Mouse (Mus musculus): ENCODE results near the gene Cited1. TPM values are rescaled to one million over a fixed set of nuclear protein-coding genes. Genes with fewer than 3 reads are reported as not detected.
"Not testable (repeated sequence)": the region's sequence is repeated elsewhere in the genome, so short reads cannot be mapped to it uniquely, and the experiment has no call there.

Gene Cited1
- total and polyA plus RNA-seq, 2 experiments from 2014 or later: 18.2 to 21.2 TPM

DNA sequence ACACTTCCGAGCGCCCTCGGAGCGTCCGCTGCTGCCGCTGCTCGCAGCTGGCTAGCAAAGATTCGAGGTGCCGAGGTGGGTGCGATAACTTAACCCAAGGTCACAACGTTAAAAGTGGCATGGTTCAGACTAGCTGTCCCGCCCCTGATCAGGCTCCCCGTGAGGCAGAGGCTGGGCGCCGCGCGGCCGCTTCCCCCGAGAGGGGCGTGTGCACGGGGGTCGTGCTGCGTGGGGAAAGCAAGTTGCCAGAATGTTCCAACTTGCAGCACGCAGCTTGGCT is 1.1 kb downstream of the Cited1 start:
- TF ChIP-seq CTCF (IDR thresholded peaks at IDR 0.05; ENCODE audit: low read depth): no peak
- no peak overlapping the region for H3K27ac ChIP-seq
- WGBS: 33% methylated on average over 24 of the region's 24 CpGs
- no peaks in the 10 kb centered on the region for H3K27me3 ChIP-seq (ENCODE audit: insufficient read depth, low read length)
- peak overlapping the region; percentile 52 for H3K4me3 ChIP-seq (ENCODE audit: low read length)
- peak overlapping the region; percentile 70 for H3K4me2 ChIP-seq (ENCODE audit: low read depth, low read length)
- no peaks in the 10 kb centered on the region for H3K4me1 ChIP-seq (ENCODE audit: insufficient read depth, low read length)
- H3K9ac ChIP-seq (replicated peaks; ENCODE audit: low read length): peak overlapping the region; percentile 41; the same call in 1 of the 2 replicates
- no peaks in the 10 kb centered on the region for H3K9me3 ChIP-seq (ENCODE audit: low read length)
- ATAC-seq (no peak), DNase-seq (ENCODE audit: low spot score) (no peak)
- H3K36me3 ChIP-seq (ENCODE audit: insufficient read depth, low read length): no peaks in the 10 kb centered on the region

DNA sequence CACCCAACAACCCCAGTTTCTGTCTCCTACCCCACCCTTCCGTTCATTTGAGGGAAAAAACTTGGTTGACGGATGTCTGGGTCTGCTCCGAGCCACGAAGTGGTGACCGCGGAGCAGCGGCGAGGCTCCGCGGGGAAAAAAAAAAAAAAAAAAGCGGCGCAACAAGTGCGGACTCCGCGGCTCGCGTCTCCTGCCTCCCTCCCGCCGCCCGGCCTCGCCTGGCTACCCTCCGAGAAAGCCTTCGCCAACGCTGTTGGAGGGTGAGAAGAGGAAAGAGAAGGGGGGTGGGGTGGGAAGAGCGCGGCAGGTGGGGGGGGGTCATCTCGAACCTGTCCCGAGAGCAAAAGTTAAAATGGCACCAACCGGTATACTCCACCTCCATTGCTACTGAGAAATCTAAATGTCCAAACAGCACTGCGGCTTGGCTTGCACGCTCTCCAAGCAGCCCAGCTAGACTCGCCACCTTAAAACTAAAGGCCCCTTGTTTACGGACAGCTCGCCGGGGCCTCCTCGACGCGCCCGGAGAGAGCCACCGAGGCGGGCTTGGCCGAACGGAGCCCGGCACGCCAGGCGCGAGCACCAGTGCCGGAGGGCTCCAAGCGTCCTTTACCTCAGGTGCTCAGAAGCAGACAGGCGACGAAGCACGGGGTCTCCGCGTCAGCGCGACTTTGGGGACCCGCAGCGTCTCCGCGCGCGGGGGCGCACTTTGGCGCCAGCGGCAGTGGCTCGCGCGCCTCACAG is 1.7 kb downstream of the Cited1 start:
- Histone ChIP-seq H3K9ac (replicated peaks; ENCODE audit: low read length) (no peak overlapping the region), H3K4me1 (ENCODE audit: insufficient read depth, low read length) (no peaks in the 10 kb centered on the region), H3K9me3 (ENCODE audit: low read length) (no peaks in the 10 kb centered on the region), H3K27ac (no peak overlapping the region), H3K4me3 (ENCODE audit: low read length) (peak overlapping the region; percentile 52), H3K27me3 (ENCODE audit: insufficient read depth, low read length) (no peaks in the 10 kb centered on the region), H3K4me2 (ENCODE audit: low read depth, low read length) (peak overlapping the region; percentile 70), H3K36me3 (ENCODE audit: insufficient read depth, low read length) (no peaks in the 10 kb centered on the region)
- DNase-seq (ENCODE audit: low spot score): peak; percentile 30
- WGBS: 25% methylated on average over 62 of the region's 68 CpGs
- ATAC-seq: no peak
- no peak for TF ChIP-seq CTCF (IDR thresholded peaks at IDR 0.05; ENCODE audit: low read depth)

DNA sequence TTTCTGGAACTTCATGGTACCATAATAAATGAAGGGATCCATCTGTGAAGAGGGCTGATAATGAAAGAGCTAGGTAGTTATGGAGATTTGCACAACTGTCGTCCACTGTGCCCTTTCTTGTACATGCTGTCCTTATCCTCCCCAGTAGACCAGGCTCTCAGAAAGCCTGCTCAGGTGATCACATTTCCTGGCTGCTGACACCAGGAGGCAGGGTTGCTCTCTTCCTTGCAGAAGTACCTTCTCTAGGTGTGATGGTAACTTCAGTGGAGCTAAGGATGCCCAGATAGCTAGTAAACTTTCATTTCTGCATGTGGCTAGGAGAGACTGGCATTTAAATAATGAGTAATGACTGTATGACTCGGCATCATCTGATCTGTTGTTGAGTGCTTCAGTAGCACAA is 7.6 kb downstream of the Cited1 start:
- no peaks in the 10 kb centered on the region for H3K4me1 ChIP-seq (ENCODE audit: insufficient read depth, low read length)
- no peaks in the 10 kb centered on the region for H3K9me3 ChIP-seq (ENCODE audit: low read length)
- no peak overlapping the region for H3K4me2 ChIP-seq (ENCODE audit: low read depth, low read length)
- no peaks in the 10 kb centered on the region for H3K27me3 ChIP-seq (ENCODE audit: insufficient read depth, low read length)
- H3K36me3 ChIP-seq (ENCODE audit: insufficient read depth, low read length): no peaks in the 10 kb centered on the region
- H3K9ac ChIP-seq (replicated peaks; ENCODE audit: low read length): no peak overlapping the region
- WGBS: 62% methylated on average over 2 of the region's 2 CpGs
- H3K27ac ChIP-seq: no peak overlapping the region
- no peak overlapping the region for H3K4me3 ChIP-seq (ENCODE audit: low read length)
- no peak for ATAC-seq
- peak; percentile 21; the same call in 1 of the 2 replicates for TF ChIP-seq CTCF (IDR thresholded peaks at IDR 0.05; ENCODE audit: low read depth)
- no peak for DNase-seq (ENCODE audit: low spot score)

DNA sequence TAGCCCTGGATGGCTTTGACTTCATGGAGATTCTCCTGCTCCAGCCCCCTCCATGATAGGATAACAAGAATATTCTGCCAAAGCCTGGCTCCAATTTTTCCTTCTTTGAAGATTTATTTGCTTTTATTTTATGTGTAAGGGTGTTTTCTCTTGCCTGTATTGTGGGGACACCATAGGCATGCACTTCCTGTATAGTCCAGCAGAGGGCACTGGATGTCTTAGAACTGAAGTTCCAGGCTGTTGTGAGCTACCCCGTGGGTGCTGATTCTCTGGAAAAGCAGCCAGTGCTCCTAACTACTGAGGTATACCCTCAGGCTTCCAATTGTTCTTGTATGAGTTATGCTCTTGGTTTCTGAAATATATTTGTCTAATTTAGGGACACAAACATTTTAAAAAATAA is 32.9 kb downstream of the Cited1 start:
- H3K4me3 ChIP-seq (ENCODE audit: low read length): no peak overlapping the region
- ATAC-seq (no peak), DNase-seq (ENCODE audit: low spot score) (peak; percentile 21)
- H3K27me3 ChIP-seq (ENCODE audit: insufficient read depth, low read length): no peaks in the 10 kb centered on the region
- H3K27ac ChIP-seq: no peak overlapping the region
- H3K4me1 ChIP-seq (ENCODE audit: insufficient read depth, low read length): no peaks in the 10 kb centered on the region
- H3K9ac ChIP-seq (replicated peaks; ENCODE audit: low read length): no peak overlapping the region
- no peak overlapping the region for H3K4me2 ChIP-seq (ENCODE audit: low read depth, low read length)
- TF ChIP-seq CTCF (IDR thresholded peaks at IDR 0.05; ENCODE audit: low read depth): peak; percentile 58
- no peaks in the 10 kb centered on the region for H3K9me3 ChIP-seq (ENCODE audit: low read length)
- no peaks in the 10 kb centered on the region for H3K36me3 ChIP-seq (ENCODE audit: insufficient read depth, low read length)
- 23% methylated on average over 1 of the region's 1 CpGs for WGBS

DNA sequence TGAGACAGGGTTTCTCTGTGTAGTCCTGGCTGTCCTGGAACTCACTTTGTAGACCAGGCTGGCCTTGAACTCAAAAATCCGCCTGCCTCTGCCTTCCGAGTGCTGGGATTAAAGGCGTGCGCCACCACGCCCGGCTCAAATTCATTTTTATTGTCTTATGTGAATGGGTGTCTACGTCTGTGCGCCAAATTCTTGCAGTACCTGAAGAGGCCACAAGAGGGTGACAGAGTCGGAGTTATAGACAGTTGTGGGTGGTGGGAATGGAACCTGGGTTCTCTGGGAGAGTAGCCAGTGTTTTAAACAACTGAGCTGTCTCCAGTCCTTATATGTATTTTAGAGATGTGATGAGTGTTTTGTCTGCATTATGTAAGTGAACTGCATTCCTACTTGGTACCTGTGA is 36.6 kb downstream of the Cited1 start:
- peak; percentile 32; the same call in 1 of the 2 replicates for TF ChIP-seq CTCF (IDR thresholded peaks at IDR 0.05; ENCODE audit: low read depth)
- 51% methylated on average over 9 of the region's 9 CpGs for WGBS

More for the DNA sequence above, 36.6 kb downstream of the Cited1 start:
- not testable (repeated sequence) for H3K4me2 ChIP-seq (ENCODE audit: low read depth, low read length); H3K36me3 ChIP-seq (ENCODE audit: insufficient read depth, low read length); H3K27me3 ChIP-seq (ENCODE audit: insufficient read depth, low read length); H3K27ac ChIP-seq; H3K9ac ChIP-seq (replicated peaks; ENCODE audit: low read length); H3K9me3 ChIP-seq (ENCODE audit: low read length); H3K4me3 ChIP-seq (ENCODE audit: low read length); H3K4me1 ChIP-seq (ENCODE audit: insufficient read depth, low read length); ATAC-seq
- DNase-seq (ENCODE audit: low spot score): peak; percentile 2

Small RNAs within 50 kb of the gene (microRNA-seq; reads per million reads assigned to microRNA genes)
- 0 reads per million in 2 experiments for gene Gm26318

Other genes with a start within 250 kb of the Cited1 start
- gene Rtl5, start 180.9 kb downstream of the Cited1 start, total RNA-seq (2014; rRNA removed): 23.7 and 33.8 TPM in 2 replicates
- 3.6 and 4.8 TPM in 2 replicates for gene Rtl5, start 180.9 kb downstream of the Cited1 start, polyA plus RNA-seq (2015; fragmentation: Nextera tagmentation; extraction: Ambion mirVana)
- 2.2 and 5.3 TPM in 2 replicates for gene Pin4, start 132.7 kb downstream of the Cited1 start, total RNA-seq (2014; rRNA removed)
- 50.1 and 57.6 TPM in 2 replicates for gene Pin4, start 132.7 kb downstream of the Cited1 start, polyA plus RNA-seq (2015; fragmentation: Nextera tagmentation; extraction: Ambion mirVana)
- 1.8 and 2.1 TPM in 2 replicates for gene Ercc6l, start 95.1 kb downstream of the Cited1 start, total RNA-seq (2014; rRNA removed)
- 0.90 and 1.3 TPM in 2 replicates for gene Ercc6l, start 95.1 kb downstream of the Cited1 start, polyA plus RNA-seq (2015; fragmentation: Nextera tagmentation; extraction: Ambion mirVana)
- 649 and 725 TPM in 2 replicates for gene Rps4x, start 62.8 kb downstream of the Cited1 start, total RNA-seq (2014; rRNA removed)
- gene Rps4x, start 62.8 kb downstream of the Cited1 start, polyA plus RNA-seq (2015; fragmentation: Nextera tagmentation; extraction: Ambion mirVana): 376 and 394 TPM in 2 replicates

Measured in hindbrain, postnatal 0 days (tissue).